Mouse (Mus musculus) lung, adult 2 months (tissue): ENCODE results near the gene Defa37.
"Not testable (repeated sequence)": the region's sequence is repeated elsewhere in the genome, so short reads cannot be mapped to it uniquely, and the experiment has no call there.

Experiments
- CTCF ChIP-seq: fragments of 200-500 bp; IDR thresholded peaks from 2 replicates; pipeline ENCODE4 v1.5.1; 2011; ENCODE audit warnings: mild to moderate bottlenecking, low read length, control low read depth; ENCODE audit not compliant: insufficient read depth
- POLR2A ChIP-seq: fragments of 200-500 bp; IDR thresholded peaks from 2 replicates; pipeline ENCODE4 v1.6.1; 2011; ENCODE audit warnings: low read depth, mild to moderate bottlenecking, control low read depth, low read length, borderline replicate concordance; ENCODE audit errors: extremely low read depth

- TF ChIP-seq CTCF, POLR2A: not testable (repeated sequence)
Measured at GRCm38 (mm10) chr8:21594408-21594807, 29.2 kb downstream of the Defa37 start, which contains the start of gene Gm7861.
